Mouse (Mus musculus) E14TG2a.4 (cell line): ENCODE data around the gene Trpc4ap.

Experiments
- CTCF ChIP-seq: conservative IDR thresholded peaks from 2 replicates; pipeline ENCODE4 v1.5.1; 2014; ENCODE audit warnings: low read length
- NANOG ChIP-seq: IDR thresholded peaks from 2 replicates; pipeline ENCODE4 v1.6.1; 2014; ENCODE audit warnings: borderline replicate concordance, low read length, mixed read lengths
- POU5F1 ChIP-seq: IDR thresholded peaks from 2 replicates; pipeline ENCODE4 v1.6.1; 2014; ENCODE audit warnings: low read length, borderline replicate concordance

DNA sequence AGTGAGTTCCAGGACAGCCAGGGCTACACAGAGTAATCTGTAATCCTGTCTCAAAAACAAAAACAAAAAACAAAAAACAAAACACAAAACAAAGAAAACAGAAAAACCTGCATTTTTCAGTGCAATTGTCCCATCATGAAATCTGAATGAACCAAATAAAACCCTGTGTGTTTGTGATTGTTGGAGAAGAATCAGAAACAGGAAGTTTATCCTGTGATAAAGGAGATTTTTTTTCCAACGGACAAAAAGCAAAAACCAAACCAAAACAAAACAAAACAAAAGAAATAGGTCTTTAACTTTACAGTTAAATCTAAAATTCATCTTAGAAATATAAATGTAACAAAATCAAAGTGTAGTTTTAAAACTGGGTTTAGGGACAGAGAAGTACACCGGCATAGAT, 2.4 kb upstream of the Trpc4ap start:
- TF ChIP-seq CTCF = no peak
- no peak for TF ChIP-seq NANOG
- no peak for TF ChIP-seq POU5F1
